Mouse (Mus musculus): Measurements from ENCODE around the gene Tcp11. TPM values are rescaled to one million over a fixed set of nuclear protein-coding genes. Genes with fewer than 3 reads are reported as not detected.

Tcp11 gene
- polyA plus RNA-seq, 1 experiment from 2014 or later: 2.0 TPM

DNA sequence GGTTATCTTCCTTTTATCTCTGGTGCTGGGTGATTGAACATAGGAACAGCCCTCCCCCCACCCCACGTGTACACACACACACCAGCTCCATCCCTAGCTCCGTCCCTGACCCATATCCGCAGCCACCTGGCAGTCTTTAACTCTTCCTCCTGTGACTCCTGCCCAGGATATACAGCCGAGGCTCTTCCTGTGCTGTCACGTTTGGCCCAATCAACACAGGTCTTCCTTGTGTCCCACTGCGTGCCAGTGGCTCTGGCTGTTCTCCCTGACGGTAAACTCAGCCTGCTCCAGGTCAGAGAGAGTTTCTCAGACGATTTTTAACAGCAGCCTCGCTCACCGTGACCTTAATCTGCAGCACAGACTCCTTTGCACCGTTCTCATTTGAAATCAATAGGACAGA lies 61.7 kb downstream of the Tcp11 start:
- no peak for ATAC-seq
- H3K4me1 ChIP-seq (ENCODE audit: control insufficient read depth, insufficient read depth, low read length): peaks cover 36% of the 10 kb centered on the region
- no peaks in the 10 kb centered on the region for H3K9me3 ChIP-seq (replicated peaks; ENCODE audit: control insufficient read depth, low read length, poor library complexity, severe bottlenecking)
- 28% methylated on average over 11 of the region's 11 CpGs for WGBS
- no peak overlapping the region for H3K4me2 ChIP-seq (ENCODE audit: low read length)
- no peaks in the 10 kb centered on the region for H3K36me3 ChIP-seq (ENCODE audit: control insufficient read depth, insufficient read depth, low read length)
- H3K4me3 ChIP-seq (ENCODE audit: low read depth, low read length): no peak overlapping the region
- H3K27me3 ChIP-seq (ENCODE audit: control insufficient read depth, insufficient read depth, low read depth, low read length): no peaks in the 10 kb centered on the region
- H3K9ac ChIP-seq (ENCODE audit: low read depth, low read length): no peak overlapping the region
- H3K27ac ChIP-seq (ENCODE audit: low read length): no peak overlapping the region

DNA sequence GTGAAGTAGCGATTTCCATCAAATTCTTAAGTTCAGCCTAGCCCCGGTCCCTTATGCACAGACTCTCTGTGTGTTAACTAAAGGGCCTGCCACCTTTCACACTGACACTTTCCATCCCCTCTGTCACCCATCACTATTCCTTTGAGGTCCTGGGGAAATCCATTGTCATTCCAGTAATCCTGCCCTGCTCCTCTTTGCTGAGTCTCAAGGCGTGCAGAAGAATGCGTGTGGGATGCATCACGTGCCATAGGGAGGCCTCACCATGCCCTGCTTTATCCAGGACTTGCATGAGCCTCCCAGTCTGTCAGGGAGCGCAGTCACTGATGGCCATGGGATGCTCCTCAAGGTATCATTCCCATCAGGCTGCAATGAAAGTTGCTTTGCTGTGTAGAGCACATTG lies 62.1 kb downstream of the Tcp11 start:
- 23% methylated on average over 6 of the region's 6 CpGs for WGBS
- H3K27ac ChIP-seq (ENCODE audit: low read length): no peak overlapping the region

More for the DNA sequence above, 62.1 kb downstream of the Tcp11 start:
- no peaks in the 10 kb centered on the region for H3K9me3 ChIP-seq (replicated peaks; ENCODE audit: control insufficient read depth, low read length, poor library complexity, severe bottlenecking)
- no peak for ATAC-seq
- H3K4me3 ChIP-seq (ENCODE audit: low read depth, low read length): no peak overlapping the region
- H3K9ac ChIP-seq (ENCODE audit: low read depth, low read length): no peak overlapping the region
- H3K4me2 ChIP-seq (ENCODE audit: low read length): no peak overlapping the region
- H3K4me1 ChIP-seq (ENCODE audit: control insufficient read depth, insufficient read depth, low read length): peaks cover 41% of the 10 kb centered on the region
- no peaks in the 10 kb centered on the region for H3K27me3 ChIP-seq (ENCODE audit: control insufficient read depth, insufficient read depth, low read depth, low read length)
- H3K36me3 ChIP-seq (ENCODE audit: control insufficient read depth, insufficient read depth, low read length): no peaks in the 10 kb centered on the region

Other genes starting within 250 kb of the Tcp11 start
- 193 and 197 TPM in 2 replicates for gene Snrpc, start 242.5 kb downstream of the Tcp11 start, polyA plus RNA-seq (2015; fragmentation: Nextera tagmentation; extraction: Ambion mirVana)
- 6.0 and 6.5 TPM in 2 replicates for gene Uhrf1bp1, start 224.2 kb downstream of the Tcp11 start, polyA plus RNA-seq (2015; fragmentation: Nextera tagmentation; extraction: Ambion mirVana)
- gene Anks1, start 171.3 kb downstream of the Tcp11 start, polyA plus RNA-seq (2015; fragmentation: Nextera tagmentation; extraction: Ambion mirVana): 56.2 and 66.9 TPM in 2 replicates
- gene Taf11, start 170.8 kb downstream of the Tcp11 start, polyA plus RNA-seq (2015; fragmentation: Nextera tagmentation; extraction: Ambion mirVana): 57.8 and 71.9 TPM in 2 replicates
- 5.4 and 5.8 TPM in 2 replicates for gene Scube3, start 61.5 kb upstream of the Tcp11 start, polyA plus RNA-seq (2015; fragmentation: Nextera tagmentation; extraction: Ambion mirVana)
- gene Zfp523, start 96.5 kb upstream of the Tcp11 start, polyA plus RNA-seq (2015; fragmentation: Nextera tagmentation; extraction: Ambion mirVana): 40.4 and 42.1 TPM in 2 replicates
- gene Def6, start 127.1 kb upstream of the Tcp11 start, polyA plus RNA-seq (2015; fragmentation: Nextera tagmentation; extraction: Ambion mirVana): 6.1 and 6.8 TPM in 2 replicates
- 1.2 and 1.6 TPM in 2 replicates for gene Ppard, start 152.1 kb upstream of the Tcp11 start, polyA plus RNA-seq (2015; fragmentation: Nextera tagmentation; extraction: Ambion mirVana)
- 25.2 and 26.3 TPM in 2 replicates for gene Fance, start 232.9 kb upstream of the Tcp11 start, polyA plus RNA-seq (2015; fragmentation: Nextera tagmentation; extraction: Ambion mirVana)
- gene Rpl10a, start 247.8 kb upstream of the Tcp11 start, polyA plus RNA-seq (2015; fragmentation: Nextera tagmentation; extraction: Ambion mirVana): 304 and 312 TPM in 2 replicates